Mouse (Mus musculus) cerebellum, adult 2 months (tissue): ENCODE results near the gene Babam2. TPM values are rescaled to one million over a fixed set of nuclear protein-coding genes. Genes with fewer than 3 reads are reported as not detected.

Source experiments
- DNase-seq, 2 experiments: peaks; one replicate each; pipeline ENCODE4 v3.0.0; 2021
- H3K27ac ChIP-seq: fragments of 200-500 bp; 2 replicates; pipeline ENCODE4 v1.5.1; 2012; ENCODE audit warnings: low read length, control low read depth, inconsistent platforms; ENCODE audit not compliant: insufficient read depth
- H3K27me3 ChIP-seq: fragments of 200-500 bp; 2 replicates; pipeline ENCODE4 v1.6.1; 2012; ENCODE audit warnings: inconsistent platforms, mild to moderate bottlenecking, low read length, moderate library complexity; ENCODE audit not compliant: control insufficient read depth, insufficient read depth
- H3K4me1 ChIP-seq: fragments of 200-500 bp; 2 replicates; pipeline ENCODE4 v1.6.1; 2011; ENCODE audit warnings: low read length; ENCODE audit not compliant: control insufficient read depth, insufficient read depth
- H3K4me3 ChIP-seq: fragments of 200-500 bp; replicated peaks from 2 replicates; pipeline ENCODE3; 2011; ENCODE audit warnings: mild to moderate bottlenecking, low read depth, low read length, control low read depth; ENCODE audit not compliant: insufficient read depth
- CTCF ChIP-seq: fragments of 200-500 bp; IDR thresholded peaks from 2 replicates; pipeline ENCODE4 v1.5.1; 2011; ENCODE audit warnings: low read depth, mild to moderate bottlenecking, control low read depth, low read length, moderate library complexity, borderline replicate concordance; ENCODE audit not compliant: insufficient read depth
- POLR2A ChIP-seq: fragments of 200-500 bp; IDR thresholded peaks from 2 replicates; pipeline ENCODE4 v1.6.1; 2011; ENCODE audit warnings: low read length, control low read depth, borderline replicate concordance; ENCODE audit not compliant: insufficient read depth
- WGBS: fragments of 180-500 bp; shearing (Covaris S2); methylation state at CpG from one replicate; pipeline ENCODE4 v1.1.7; 2018; 5-methylcytosine and 5-hydroxymethylcytosine counted together
- polyA plus RNA-seq: library from polyadenylated mRNA; depleted of rRNA; stranded (reverse); fragments of >200 nt; gene quantifications from 2 replicates; pipeline ENCODE4 v1.2.3, GENCODE M21; 2012

Gene Babam2
- polyA plus RNA-seq, 1 experiment = 42.8 TPM

DNA sequence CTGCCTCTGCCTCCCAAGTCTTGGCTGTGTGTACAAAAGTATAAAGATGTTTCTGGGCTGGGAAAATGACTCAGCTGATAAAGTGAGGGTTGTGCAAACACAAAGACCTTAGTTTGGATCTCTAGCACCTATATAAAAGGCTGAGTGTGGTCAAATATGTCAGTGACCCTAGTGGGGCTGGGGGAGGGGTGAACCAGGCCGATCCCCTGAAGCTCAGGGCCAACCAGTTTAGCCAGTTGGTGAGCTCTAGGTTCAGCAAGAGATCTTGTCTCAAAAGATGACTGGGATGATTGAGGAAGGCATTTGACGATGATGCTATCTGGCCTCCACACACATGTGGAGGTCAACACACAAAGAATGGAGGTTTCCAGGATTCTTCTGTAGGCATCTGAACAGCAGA lies 320.8 kb downstream of the Babam2 start:
- 86% methylated on average over 2 of the region's 2 CpGs for WGBS
- no peaks in the 10 kb centered on the region for H3K27me3 ChIP-seq
- H3K27ac ChIP-seq = no peak overlapping the region
- H3K4me1 ChIP-seq = no peaks in the 10 kb centered on the region
- TF ChIP-seq POLR2A = no peak
- no peak overlapping the region for H3K4me3 ChIP-seq
- no peak for DNase-seq

DNA sequence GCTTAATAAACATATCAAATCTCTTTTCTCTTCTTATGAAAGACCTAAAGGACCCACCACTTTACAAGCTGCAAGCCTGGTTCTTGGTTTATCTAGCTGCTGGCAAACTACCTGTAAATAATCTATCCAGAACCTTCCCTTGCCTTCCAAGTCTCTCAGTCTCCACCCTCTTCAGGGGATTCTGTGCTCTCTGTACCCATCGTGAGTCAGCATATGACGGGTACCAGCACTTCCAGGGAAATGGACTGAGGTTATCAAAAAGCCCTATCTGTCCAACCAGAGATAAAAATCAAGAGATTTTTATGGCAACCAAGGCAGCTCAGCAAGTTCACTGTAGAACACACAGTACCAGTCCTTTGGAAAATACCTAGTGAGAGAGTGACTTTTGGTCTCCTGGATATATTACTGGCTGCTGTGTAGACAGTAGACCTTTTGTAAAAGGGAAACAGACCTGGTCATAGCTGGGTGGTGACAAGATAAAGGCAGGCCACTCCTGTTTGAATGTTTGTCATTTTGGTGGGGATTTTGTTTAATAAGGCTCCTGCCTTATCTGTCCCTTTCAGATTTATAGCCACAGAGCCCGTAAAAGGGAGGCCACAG lies 332.4 kb downstream of the Babam2 start:
- TF ChIP-seq POLR2A (no peak), CTCF (no peak)
- no peaks in the 10 kb centered on the region for H3K27me3 ChIP-seq
- H3K4me3 ChIP-seq = no peak overlapping the region
- no peak overlapping the region for H3K27ac ChIP-seq
- H3K4me1 ChIP-seq = no peaks in the 10 kb centered on the region; the same call in 1 of the 2 replicates
- DNase-seq = no peak
- 94% methylated on average over 3 of the region's 3 CpGs for WGBS

DNA sequence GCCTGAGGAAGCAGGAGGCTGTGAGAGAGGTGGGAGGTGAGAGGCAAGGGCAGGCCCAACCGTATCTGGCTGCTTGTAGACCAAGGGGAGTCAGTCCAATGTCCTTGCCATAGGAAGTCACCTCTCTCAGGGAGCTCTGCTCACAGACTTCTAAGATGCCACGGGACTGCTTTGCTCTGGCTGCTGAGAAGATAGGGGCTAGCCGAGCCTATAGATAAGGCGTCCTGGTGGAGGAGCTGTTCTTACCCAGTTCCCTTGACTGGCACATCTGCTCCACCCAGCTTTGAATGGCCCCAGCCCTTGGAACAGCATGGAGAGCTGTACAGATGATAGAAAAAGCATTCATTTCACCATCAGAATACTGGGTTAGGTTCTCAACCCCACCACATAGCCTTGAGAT lies 335.7 kb downstream of the Babam2 start:
- peaks cover 4% of the 10 kb centered on the region for H3K4me1 ChIP-seq
- 92% methylated on average over 4 of the region's 4 CpGs for WGBS
- no peaks in the 10 kb centered on the region for H3K27me3 ChIP-seq
- no peak for DNase-seq
- no peak for TF ChIP-seq POLR2A
- TF ChIP-seq CTCF = no peak
- H3K27ac ChIP-seq = no peak overlapping the region
- H3K4me3 ChIP-seq = no peak overlapping the region

DNA sequence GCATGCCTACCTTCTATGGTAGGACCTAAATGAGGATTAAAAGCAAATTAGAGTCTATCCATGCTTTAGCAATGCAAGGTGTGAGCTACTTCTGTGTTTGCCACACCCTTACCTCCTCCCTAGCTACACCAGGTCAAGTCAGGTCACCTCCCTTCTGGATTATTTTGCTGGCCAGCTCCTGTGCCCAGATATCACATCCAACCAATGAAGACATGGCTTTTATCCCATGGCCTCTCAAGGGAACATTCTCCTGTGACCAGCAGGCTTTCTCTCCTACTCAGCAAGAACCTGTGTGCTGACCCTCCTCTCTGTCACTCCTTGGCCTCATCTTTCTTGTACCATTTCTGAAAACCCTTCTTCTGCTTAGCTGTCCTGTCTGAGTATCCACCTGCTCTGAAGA lies 336.1 kb downstream of the Babam2 start:
- Histone ChIP-seq H3K4me3 (no peak overlapping the region), H3K27me3 (no peaks in the 10 kb centered on the region), H3K4me1 (peaks cover 4% of the 10 kb centered on the region), H3K27ac (no peak overlapping the region)
- TF ChIP-seq CTCF = no peak
- TF ChIP-seq POLR2A = no peak
- DNase-seq = no peak

DNA sequence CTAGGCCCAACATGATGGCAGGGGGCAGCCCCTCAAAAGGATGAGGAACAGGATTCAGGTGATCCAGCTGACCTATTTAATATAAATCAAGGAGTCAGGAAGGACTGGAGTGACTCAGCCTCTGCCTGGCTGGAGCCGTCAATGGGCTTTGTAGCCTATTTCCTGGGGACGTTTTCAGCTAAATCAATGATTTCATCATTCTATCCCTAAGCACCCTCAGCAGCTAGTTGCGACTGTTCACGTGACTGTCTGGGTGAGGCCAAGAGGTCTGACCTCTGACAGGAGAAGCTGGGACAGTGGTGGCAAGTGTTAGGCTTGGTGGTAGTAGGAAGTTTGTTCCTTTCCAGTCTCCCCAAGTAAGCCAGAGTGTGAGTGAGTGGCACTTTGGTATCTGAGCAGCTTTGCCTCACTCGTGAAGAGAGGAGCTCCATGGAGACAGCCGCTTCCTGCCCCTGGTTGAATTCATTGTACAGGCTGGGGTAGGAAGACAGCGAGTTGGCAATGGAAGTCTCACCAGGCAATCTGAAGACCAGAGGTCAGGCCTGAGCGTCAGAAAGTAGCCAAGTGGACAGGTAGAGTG lies 337.1 kb downstream of the Babam2 start:
- TF ChIP-seq CTCF (no peak), POLR2A (no peak)
- no peak for DNase-seq
- 89% methylated on average over 8 of the region's 8 CpGs for WGBS
- Histone ChIP-seq H3K4me3 (no peak overlapping the region), H3K4me1 (peaks cover 4% of the 10 kb centered on the region), H3K27ac (no peak overlapping the region), H3K27me3 (no peaks in the 10 kb centered on the region)

DNA sequence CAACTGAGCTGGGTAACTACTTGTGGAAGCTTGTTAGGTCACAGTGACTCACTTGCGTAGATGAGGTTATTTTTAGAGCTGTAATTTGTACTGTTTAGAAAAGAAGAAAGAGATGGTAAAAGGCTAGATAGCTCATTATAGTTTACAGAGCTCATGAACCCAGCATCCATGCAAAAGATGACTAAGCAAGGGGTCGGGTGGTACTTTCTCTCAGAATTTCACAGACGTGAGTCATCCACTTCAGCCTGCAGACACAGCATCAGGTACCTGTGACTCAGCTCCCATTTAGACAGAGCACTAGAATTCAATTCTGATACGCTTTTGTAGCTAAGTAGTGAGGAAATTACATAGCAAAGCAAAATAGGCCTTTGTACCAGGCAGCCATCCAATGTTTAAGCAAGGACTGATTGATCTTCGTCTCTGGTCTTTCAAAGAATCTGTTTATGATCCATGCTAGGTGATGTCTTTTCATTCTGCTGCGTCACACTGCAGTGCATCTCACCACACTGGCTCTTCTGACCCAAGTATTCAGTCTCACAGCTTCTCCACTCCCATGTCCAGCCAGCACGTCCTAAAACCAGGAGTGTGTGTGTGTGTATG lies 338.3 kb downstream of the Babam2 start:
- no peak overlapping the region for H3K27ac ChIP-seq
- WGBS = 72% methylated on average over 7 of the region's 7 CpGs
- H3K27me3 ChIP-seq = no peaks in the 10 kb centered on the region
- peak in 1 of 2 experiments; percentile 19 for DNase-seq
- TF ChIP-seq CTCF (no peak), POLR2A (no peak)
- peaks cover 4% of the 10 kb centered on the region for H3K4me1 ChIP-seq
- H3K4me3 ChIP-seq = no peak overlapping the region

DNA sequence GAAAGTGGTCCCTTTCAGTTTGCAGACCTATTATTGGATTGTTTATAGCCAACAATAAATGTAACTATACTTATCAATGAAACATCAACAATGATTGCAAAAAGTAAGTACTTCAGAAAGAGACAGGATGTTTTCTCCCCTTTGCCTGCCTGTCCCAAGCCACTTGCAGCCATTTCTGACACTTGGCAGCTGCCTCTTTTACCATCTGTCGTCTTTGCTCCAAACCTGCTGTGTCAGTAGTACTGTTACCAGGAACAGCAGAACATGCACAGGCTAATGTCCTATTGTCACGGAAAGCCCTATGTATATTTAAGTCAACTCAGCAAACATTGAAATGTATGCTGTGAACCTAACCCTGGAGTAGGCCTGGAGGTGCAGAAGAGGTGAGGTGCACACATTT lies 339.4 kb downstream of the Babam2 start:
- Histone ChIP-seq H3K4me3 (no peak overlapping the region), H3K27ac (no peak overlapping the region), H3K4me1 (peaks cover 4% of the 10 kb centered on the region), H3K27me3 (no peaks in the 10 kb centered on the region)
- TF ChIP-seq CTCF (no peak), POLR2A (no peak)
- 11% methylated on average over 2 of the region's 2 CpGs for WGBS
- DNase-seq = peak; percentile 32 to 70

DNA sequence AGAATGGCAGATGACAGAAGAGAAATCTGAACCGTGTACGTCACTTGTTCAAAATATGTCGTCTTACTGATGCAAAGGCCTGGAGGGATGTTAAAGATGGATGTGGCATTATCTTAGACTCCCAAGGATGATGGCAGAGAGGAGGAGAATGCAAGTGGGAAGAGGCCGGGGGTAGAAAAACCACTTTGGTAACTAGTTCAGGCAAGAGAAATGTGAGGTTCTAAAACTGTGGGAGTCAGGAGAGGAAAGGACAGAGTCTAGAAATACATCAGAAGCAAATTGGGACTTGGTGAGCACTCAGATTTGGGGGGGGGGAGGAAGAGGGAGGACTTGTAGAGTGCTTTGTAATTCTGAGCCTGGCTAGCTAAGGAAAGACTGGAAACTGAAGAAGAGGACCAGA lies 340.1 kb downstream of the Babam2 start:
- TF ChIP-seq CTCF = no peak
- TF ChIP-seq POLR2A = no peak
- no peaks in the 10 kb centered on the region for H3K27me3 ChIP-seq
- peaks cover 4% of the 10 kb centered on the region for H3K4me1 ChIP-seq
- H3K4me3 ChIP-seq = no peak overlapping the region
- H3K27ac ChIP-seq = no peak overlapping the region
- WGBS = 86% methylated on average over 4 of the region's 4 CpGs
- DNase-seq = no peak
